Mouse (Mus musculus): Measurements from ENCODE around the gene Myoz2. TPM values are rescaled to one million over a fixed set of nuclear protein-coding genes. Genes with fewer than 3 reads are reported as not detected.

The Myoz2 gene
- polyA plus RNA-seq, 1 experiment from 2014 or later = 0.14 TPM

DNA sequence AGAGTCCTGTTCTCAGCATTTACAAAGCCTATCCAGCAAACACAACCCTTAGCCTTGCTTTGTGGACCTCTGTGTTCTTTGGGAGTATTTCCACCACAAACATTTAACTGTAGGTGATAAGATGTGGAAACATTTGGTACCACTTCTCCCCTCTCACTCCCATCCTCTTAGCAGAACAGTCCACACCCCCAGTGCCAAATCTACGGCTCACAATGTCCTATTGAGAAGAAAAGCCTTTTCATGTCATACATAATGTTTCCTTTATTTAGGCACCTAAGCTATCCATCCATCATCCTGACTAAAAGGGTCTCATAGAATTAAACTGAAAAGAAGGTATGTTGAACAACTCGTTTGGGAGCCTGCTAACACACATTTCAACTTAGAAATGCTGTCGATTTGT, 9.2 kb downstream of the Myoz2 start:
- H3K9ac ChIP-seq (ENCODE audit: low read depth, low read length) = no peak overlapping the region
- WGBS = 79% methylated on average over 3 of the region's 3 CpGs
- ATAC-seq (ENCODE audit: low FRiP score, low TSS enrichment) = no peak
- H3K4me2 ChIP-seq (replicated peaks; ENCODE audit: low read depth, low read length) = no peak overlapping the region
- H3K36me3 ChIP-seq (ENCODE audit: control insufficient read depth, insufficient read depth, low read length) = no peaks in the 10 kb centered on the region
- no peak overlapping the region for H3K4me3 ChIP-seq (ENCODE audit: low read length)
- H3K4me1 ChIP-seq (ENCODE audit: control insufficient read depth, insufficient read depth, low read length) = no peaks in the 10 kb centered on the region
- no peaks in the 10 kb centered on the region for H3K27me3 ChIP-seq (ENCODE audit: control insufficient read depth, insufficient read depth, low read length)
- H3K27ac ChIP-seq (ENCODE audit: low read depth, low read length) = no peak overlapping the region
- H3K9me3 ChIP-seq (ENCODE audit: control insufficient read depth, low read length) = no peaks in the 10 kb centered on the region

DNA sequence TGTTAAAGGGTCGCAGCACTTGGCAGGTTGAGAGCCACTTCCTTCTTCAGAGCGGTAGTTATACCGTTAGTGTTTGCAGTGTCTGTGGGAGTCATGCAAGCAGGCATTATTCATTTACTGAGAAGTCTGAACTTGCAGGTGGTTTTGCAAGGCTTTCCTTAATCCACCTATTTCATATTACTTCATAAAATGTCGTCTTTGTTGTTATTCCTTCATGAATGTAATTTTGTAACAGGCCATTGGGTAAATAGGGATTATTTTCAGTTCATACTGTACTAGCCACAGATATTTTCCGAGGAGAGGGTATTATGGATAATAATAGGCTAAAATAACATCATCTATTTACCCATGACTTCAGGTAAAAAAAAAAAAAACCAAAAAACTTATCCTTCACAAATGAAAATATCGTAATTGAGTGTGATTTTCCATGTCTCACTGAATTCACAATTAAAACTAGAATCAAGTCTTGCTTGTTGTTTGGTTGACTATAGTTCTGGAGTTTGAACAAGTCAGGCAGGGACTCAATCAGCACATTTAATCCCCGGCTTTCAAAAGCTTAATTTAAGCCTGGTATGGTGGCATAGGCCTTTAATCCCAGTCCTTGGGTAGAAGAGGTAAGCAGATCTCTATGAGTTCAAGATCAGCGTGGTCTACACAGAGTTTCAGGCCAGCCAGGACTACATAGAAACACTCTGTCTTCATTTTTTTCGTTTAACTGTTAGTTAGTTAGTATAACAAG, 10.2 kb downstream of the Myoz2 start:
- no peaks in the 10 kb centered on the region for H3K9me3 ChIP-seq (ENCODE audit: control insufficient read depth, low read length)
- H3K4me2 ChIP-seq (replicated peaks; ENCODE audit: low read depth, low read length) = no peak overlapping the region
- H3K9ac ChIP-seq (ENCODE audit: low read depth, low read length) = no peak overlapping the region
- no peak overlapping the region for H3K4me3 ChIP-seq (ENCODE audit: low read length)
- H3K4me1 ChIP-seq (ENCODE audit: control insufficient read depth, insufficient read depth, low read length) = no peaks in the 10 kb centered on the region
- no peak for ATAC-seq (ENCODE audit: low FRiP score, low TSS enrichment)
- WGBS = 81% methylated on average over 9 of the region's 9 CpGs
- H3K27ac ChIP-seq (ENCODE audit: low read depth, low read length) = no peak overlapping the region
- no peaks in the 10 kb centered on the region for H3K36me3 ChIP-seq (ENCODE audit: control insufficient read depth, insufficient read depth, low read length)
- no peaks in the 10 kb centered on the region for H3K27me3 ChIP-seq (ENCODE audit: control insufficient read depth, insufficient read depth, low read length)

DNA sequence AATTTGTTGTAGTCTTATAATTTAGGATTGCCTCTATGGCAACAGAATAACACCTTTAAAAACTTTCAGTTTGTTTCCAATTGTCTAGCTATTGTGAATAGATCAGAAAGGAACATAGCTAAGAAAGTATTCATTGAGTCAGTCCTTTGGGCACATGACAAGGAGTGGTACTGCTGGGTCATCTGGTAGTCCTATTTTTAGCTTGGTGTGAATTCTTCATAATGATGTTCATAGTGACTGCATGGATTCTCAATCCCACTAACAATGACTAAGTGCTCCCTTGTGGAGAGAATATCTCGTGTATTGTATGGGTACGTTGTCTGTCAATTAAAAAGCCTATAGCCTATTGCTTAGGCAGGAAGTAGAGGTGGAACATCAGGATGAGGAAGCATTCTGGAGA, 16.0 kb downstream of the Myoz2 start:
- no peak for ATAC-seq (ENCODE audit: low FRiP score, low TSS enrichment)
- Histone ChIP-seq H3K27me3 (ENCODE audit: control insufficient read depth, insufficient read depth, low read length) (no peaks in the 10 kb centered on the region), H3K9ac (ENCODE audit: low read depth, low read length) (no peak overlapping the region), H3K36me3 (ENCODE audit: control insufficient read depth, insufficient read depth, low read length) (no peaks in the 10 kb centered on the region), H3K9me3 (ENCODE audit: control insufficient read depth, low read length) (no peaks in the 10 kb centered on the region), H3K4me3 (ENCODE audit: low read length) (no peak overlapping the region), H3K4me2 (replicated peaks; ENCODE audit: low read depth, low read length) (no peak overlapping the region), H3K27ac (ENCODE audit: low read depth, low read length) (no peak overlapping the region), H3K4me1 (ENCODE audit: control insufficient read depth, insufficient read depth, low read length) (no peaks in the 10 kb centered on the region)
- WGBS = 89% methylated on average over 2 of the region's 2 CpGs

DNA sequence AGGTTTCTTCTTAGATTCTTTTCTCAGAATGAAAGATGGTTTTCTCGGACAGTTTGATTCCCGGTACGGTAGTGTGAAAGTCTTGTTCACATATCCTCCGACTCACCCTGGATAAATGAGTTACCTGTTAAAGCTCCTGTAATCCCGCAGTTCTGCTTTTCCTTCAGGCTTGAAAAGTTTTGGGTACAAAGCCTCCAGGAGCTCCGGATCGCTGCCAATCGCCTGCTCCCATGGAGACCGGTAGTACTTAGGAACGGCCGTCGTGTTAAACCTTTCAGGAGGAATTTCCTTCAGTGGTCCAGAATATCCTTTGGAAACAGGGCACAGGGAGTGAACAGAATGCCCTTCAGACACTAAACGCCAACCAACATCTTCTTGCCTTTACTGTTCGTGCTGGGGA, 21.3 kb downstream of the Myoz2 start:
- no peak overlapping the region for H3K27ac ChIP-seq (ENCODE audit: low read depth, low read length)
- H3K4me3 ChIP-seq (ENCODE audit: low read length) = no peak overlapping the region
- no peak for ATAC-seq (ENCODE audit: low FRiP score, low TSS enrichment)
- no peak overlapping the region for H3K4me2 ChIP-seq (replicated peaks; ENCODE audit: low read depth, low read length)
- H3K27me3 ChIP-seq (ENCODE audit: control insufficient read depth, insufficient read depth, low read length) = no peaks in the 10 kb centered on the region
- WGBS = 85% methylated on average over 14 of the region's 14 CpGs
- H3K9me3 ChIP-seq (ENCODE audit: control insufficient read depth, low read length) = no peaks in the 10 kb centered on the region
- H3K36me3 ChIP-seq (ENCODE audit: control insufficient read depth, insufficient read depth, low read length) = no peaks in the 10 kb centered on the region
- no peak overlapping the region for H3K9ac ChIP-seq (ENCODE audit: low read depth, low read length)
- no peaks in the 10 kb centered on the region for H3K4me1 ChIP-seq (ENCODE audit: control insufficient read depth, insufficient read depth, low read length)

DNA sequence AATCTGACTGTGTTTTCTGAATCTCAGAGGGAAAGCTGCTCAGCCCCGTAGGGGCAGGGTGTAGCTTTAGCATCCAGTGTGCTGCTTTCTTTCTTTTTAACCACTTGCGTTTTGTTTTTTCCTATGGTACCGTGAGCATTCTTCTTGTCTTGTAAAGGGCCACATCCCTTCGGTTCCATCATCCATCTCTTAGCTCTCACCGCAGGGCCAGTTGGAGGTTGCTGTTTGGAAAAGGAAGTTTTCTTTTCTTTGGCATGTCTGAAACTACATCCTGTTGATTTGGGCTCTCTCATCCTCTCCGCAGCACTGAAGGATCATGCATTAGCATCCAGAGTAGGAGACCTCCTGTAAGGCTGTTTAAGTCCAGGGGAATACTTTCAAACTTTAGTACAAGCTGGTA, 25.4 kb downstream of the Myoz2 start:
- no peaks in the 10 kb centered on the region for H3K9me3 ChIP-seq (ENCODE audit: control insufficient read depth, low read length)
- WGBS = 47% methylated on average over 6 of the region's 6 CpGs
- no peak overlapping the region for H3K27ac ChIP-seq (ENCODE audit: low read depth, low read length)
- no peak overlapping the region for H3K4me3 ChIP-seq (ENCODE audit: low read length)
- no peak for ATAC-seq (ENCODE audit: low FRiP score, low TSS enrichment)
- no peaks in the 10 kb centered on the region for H3K36me3 ChIP-seq (ENCODE audit: control insufficient read depth, insufficient read depth, low read length)
- H3K27me3 ChIP-seq (ENCODE audit: control insufficient read depth, insufficient read depth, low read length) = no peaks in the 10 kb centered on the region
- no peak overlapping the region for H3K4me2 ChIP-seq (replicated peaks; ENCODE audit: low read depth, low read length)
- no peaks in the 10 kb centered on the region for H3K4me1 ChIP-seq (ENCODE audit: control insufficient read depth, insufficient read depth, low read length)
- no peak overlapping the region for H3K9ac ChIP-seq (ENCODE audit: low read depth, low read length)

DNA sequence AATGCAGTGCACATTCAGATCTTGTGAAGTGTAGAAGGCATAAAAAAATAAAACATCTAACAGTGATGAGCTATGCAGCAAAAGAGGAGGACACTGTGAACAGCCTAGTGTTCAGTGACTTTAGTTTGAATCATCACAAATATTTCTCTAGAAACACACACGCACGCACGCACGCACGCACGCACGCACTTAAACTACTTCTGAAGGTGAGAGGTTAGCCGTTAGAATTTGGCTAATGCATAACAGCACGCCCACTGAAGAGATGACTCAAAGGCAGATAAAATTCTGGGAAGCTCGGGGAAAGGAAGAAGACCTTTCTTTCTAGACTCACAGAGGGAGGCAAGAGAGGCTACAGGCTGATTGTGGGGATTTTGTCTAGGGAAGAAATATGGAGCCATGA, 27.4 kb downstream of the Myoz2 start:
- WGBS = 80% methylated on average over 10 of the region's 10 CpGs
- no peaks in the 10 kb centered on the region for H3K9me3 ChIP-seq (ENCODE audit: control insufficient read depth, low read length)
- no peak for ATAC-seq (ENCODE audit: low FRiP score, low TSS enrichment)
- no peaks in the 10 kb centered on the region for H3K4me1 ChIP-seq (ENCODE audit: control insufficient read depth, insufficient read depth, low read length)
- no peak overlapping the region for H3K9ac ChIP-seq (ENCODE audit: low read depth, low read length)
- no peak overlapping the region for H3K4me3 ChIP-seq (ENCODE audit: low read length)
- H3K36me3 ChIP-seq (ENCODE audit: control insufficient read depth, insufficient read depth, low read length) = no peaks in the 10 kb centered on the region
- H3K4me2 ChIP-seq (replicated peaks; ENCODE audit: low read depth, low read length) = no peak overlapping the region
- H3K27ac ChIP-seq (ENCODE audit: low read depth, low read length) = no peak overlapping the region
- no peaks in the 10 kb centered on the region for H3K27me3 ChIP-seq (ENCODE audit: control insufficient read depth, insufficient read depth, low read length)

DNA sequence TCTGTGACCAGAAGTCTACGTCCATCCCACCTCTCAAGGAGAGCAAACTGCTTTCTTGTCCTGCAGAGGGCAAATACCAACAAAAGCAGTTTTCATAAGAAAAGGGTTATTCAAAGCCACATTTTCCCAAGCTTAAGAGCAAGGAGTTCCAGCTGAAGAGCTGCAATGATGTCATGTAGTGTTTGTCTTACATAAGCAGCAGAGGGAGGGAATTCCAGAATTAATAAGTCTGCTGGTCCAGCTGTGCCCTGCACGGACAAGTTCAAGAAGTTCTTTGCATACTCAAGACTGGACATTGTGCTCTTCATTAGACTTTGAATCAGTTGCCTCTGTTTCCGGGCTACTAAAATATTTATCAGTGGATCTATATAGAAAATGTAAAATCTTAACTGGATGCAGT, 33.8 kb downstream of the Myoz2 start:
- 73% methylated on average over 3 of the region's 3 CpGs for WGBS
- H3K9me3 ChIP-seq (ENCODE audit: control insufficient read depth, low read length) = no peaks in the 10 kb centered on the region
- ATAC-seq (ENCODE audit: low FRiP score, low TSS enrichment) = no peak

DNA sequence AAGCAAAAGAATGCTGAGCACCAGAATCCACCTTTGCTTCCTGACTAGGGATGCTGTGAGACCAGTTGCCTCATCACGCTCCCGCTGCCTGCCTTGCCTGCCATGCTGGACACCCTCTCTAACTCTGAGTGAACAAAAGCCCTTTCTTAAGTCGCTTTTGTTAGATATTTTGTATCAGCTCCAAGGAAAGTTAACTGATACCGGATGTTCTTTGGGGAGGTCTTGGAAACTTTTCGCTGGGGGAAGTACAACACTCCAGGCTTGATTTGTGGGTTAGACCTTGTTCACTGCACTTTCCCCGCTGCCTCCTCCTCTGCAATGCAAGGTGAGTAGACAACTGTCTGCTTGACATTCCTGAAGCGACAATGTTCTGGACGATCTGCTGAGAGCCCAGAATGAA, 36.3 kb downstream of the Myoz2 start:
- WGBS = 61% methylated on average over 8 of the region's 8 CpGs
- H3K4me1 ChIP-seq (ENCODE audit: control insufficient read depth, insufficient read depth, low read length) = no peaks in the 10 kb centered on the region
- no peak overlapping the region for H3K4me3 ChIP-seq (ENCODE audit: low read length)
- H3K9me3 ChIP-seq (ENCODE audit: control insufficient read depth, low read length) = peaks cover 5% of the 10 kb centered on the region; the same call in 1 of the 2 replicates
- H3K36me3 ChIP-seq (ENCODE audit: control insufficient read depth, insufficient read depth, low read length) = no peaks in the 10 kb centered on the region
- H3K4me2 ChIP-seq (replicated peaks; ENCODE audit: low read depth, low read length) = no peak overlapping the region
- H3K27me3 ChIP-seq (ENCODE audit: control insufficient read depth, insufficient read depth, low read length) = no peaks in the 10 kb centered on the region
- no peak overlapping the region for H3K27ac ChIP-seq (ENCODE audit: low read depth, low read length)
- ATAC-seq (ENCODE audit: low FRiP score, low TSS enrichment) = no peak
- H3K9ac ChIP-seq (ENCODE audit: low read depth, low read length) = no peak overlapping the region

More for the DNA sequence above, 33.8 kb downstream of the Myoz2 start:
- Histone ChIP-seq H3K27ac (ENCODE audit: low read depth, low read length) (no peak overlapping the region), H3K9ac (ENCODE audit: low read depth, low read length) (no peak overlapping the region), H3K4me2 (replicated peaks; ENCODE audit: low read depth, low read length) (no peak overlapping the region), H3K4me3 (ENCODE audit: low read length) (no peak overlapping the region), H3K27me3 (ENCODE audit: control insufficient read depth, insufficient read depth, low read length) (no peaks in the 10 kb centered on the region), H3K4me1 (ENCODE audit: control insufficient read depth, insufficient read depth, low read length) (no peaks in the 10 kb centered on the region), H3K36me3 (ENCODE audit: control insufficient read depth, insufficient read depth, low read length) (no peaks in the 10 kb centered on the region)

DNA sequence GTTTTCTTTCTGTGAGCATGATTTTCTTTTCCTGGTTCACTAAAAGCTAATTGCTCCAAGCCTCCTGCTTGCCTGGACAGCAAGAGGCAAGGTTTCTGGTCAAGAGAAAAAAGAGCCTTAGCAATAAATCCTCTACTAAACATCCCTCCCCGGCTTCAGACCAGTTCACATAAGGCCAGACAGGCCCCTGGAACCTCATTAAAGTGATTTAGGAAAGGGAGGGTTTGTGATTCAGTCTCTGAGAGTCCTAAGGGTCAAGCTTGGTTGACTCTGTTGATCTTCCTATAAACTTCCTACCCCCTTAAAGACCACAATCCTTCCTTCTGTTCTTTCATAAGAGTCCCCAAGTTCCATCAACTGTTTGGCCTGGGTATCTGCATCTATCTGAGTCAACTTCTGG, 37.8 kb downstream of the Myoz2 start:
- H3K36me3 ChIP-seq (ENCODE audit: control insufficient read depth, insufficient read depth, low read length) = no peaks in the 10 kb centered on the region
- H3K9ac ChIP-seq (ENCODE audit: low read depth, low read length) = no peak overlapping the region
- no peak overlapping the region for H3K4me3 ChIP-seq (ENCODE audit: low read length)
- WGBS = 3% methylated on average over 1 of the region's 1 CpGs
- H3K4me1 ChIP-seq (ENCODE audit: control insufficient read depth, insufficient read depth, low read length) = no peaks in the 10 kb centered on the region
- H3K4me2 ChIP-seq (replicated peaks; ENCODE audit: low read depth, low read length) = no peak overlapping the region
- peaks cover 5% of the 10 kb centered on the region; the same call in 1 of the 2 replicates for H3K9me3 ChIP-seq (ENCODE audit: control insufficient read depth, low read length)
- ATAC-seq (ENCODE audit: low FRiP score, low TSS enrichment) = peak; percentile 86
- H3K27ac ChIP-seq (ENCODE audit: low read depth, low read length) = no peak overlapping the region
- H3K27me3 ChIP-seq (ENCODE audit: control insufficient read depth, insufficient read depth, low read length) = no peaks in the 10 kb centered on the region

All from kidney, embryonic 14.5 days (tissue).